Mouse (Mus musculus): ENCODE data around the gene Tmcc3.
A peak's percentile ranks its signal among the peaks of the same experiment; 100 is the strongest.

Gene Tmcc3

GRCm38 (mm10) chr10:94413770-94414651 lies 102.3 kb downstream of the Tmcc3 start:
- DNase-seq (ENCODE audit: low read depth in 1 of 2, low spot score in 2 of 2): no peak

DNA sequence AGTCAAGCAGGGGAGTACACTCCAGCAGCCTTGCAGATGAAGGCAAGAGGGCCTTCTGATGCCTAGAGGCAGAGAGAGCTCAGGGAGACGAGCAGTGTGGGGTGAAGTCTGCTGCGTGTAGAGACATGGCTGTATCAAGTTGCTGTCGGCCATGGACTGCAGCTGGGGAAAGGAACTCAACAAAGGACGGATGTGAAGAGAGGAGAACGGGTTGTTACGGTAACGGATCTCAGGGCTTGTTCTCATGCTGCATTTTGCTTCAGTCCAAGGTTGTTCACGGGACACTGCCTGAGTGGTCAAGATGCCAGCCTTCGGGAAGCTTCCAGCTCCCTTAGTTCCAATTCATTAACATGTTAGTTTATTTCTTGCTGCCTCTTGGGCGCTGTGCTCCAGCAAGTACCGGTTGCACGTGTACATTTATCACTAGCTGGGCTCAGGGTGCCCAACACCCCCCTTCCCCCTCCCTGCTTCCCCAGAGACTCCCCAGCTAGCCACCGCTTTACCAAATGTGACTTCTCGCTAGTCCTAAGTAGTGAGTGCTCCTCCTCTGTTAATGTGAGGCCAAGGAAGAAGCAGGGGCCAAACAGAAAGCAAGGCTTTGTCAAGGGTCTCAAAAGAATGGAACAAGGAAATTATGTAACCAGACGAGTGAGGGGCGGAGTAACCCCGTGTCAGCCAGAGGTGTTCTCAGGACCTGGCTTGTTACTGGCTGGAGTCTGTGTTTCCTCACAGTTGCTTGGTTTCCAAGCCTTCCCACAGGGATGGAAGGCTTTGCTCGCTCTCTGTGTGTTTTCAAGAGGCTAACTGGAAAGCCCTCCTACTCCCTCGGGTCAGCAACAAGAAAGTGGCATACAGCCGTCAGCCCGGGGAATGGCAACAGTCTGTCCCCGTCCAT lies 104.4 kb downstream of the Tmcc3 start:
- DNase-seq (ENCODE audit: low read depth in 1 of 2, low spot score in 2 of 2): no peak

- no peak for DNase-seq (ENCODE audit: low read depth in 1 of 2, low spot score in 2 of 2)
Observed at GRCm38 (mm10) chr10:94417643-94418042, 105.9 kb downstream of the Tmcc3 start.

DNA sequence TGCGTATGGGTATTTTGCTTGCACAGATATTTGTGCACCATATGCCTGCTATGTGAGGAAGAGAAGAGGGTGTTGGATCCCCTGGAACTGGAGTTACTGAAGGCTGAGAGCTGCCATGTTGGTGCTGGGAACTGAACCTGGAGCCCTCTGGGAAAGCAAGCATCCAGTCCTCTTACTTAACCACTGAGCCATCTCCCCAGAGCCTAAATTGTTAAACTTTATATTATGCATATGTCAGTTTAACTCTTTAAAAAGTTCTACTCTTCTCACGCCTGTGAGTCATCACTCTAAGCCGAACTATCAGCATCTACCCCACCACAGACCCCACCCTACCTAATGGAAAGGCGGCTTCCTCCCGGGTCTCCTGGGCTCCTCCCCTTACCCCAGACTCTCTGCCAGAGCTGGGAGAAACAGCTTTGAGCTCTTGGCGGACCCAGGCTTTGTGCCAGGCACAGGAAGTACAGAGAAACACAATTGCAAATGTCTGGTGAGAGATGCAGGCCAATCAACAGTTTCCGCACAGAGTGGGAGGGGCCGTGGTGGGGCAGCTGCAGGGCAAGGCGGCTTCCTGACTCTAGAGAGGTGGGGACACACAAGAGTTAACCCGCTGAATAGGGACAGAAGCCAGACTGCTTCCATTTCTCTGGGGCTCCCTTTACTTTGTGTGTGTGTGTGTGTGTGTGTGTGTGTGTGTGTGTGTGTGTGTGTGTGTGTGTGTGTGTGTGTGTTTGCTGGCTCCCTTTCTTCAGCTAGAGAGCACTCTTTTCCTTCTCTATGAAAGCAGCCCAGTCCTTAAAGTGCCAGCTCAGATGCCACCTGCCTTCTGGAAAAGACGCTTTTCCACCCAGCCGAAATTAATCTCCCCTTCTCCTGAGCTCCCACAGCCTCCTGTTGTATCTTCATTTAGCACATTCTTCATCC lies 114.5 kb downstream of the Tmcc3 start:
- DNase-seq (ENCODE audit: low read depth in 1 of 2, low spot score in 2 of 2): peak; percentile 21 to 38

GRCm38 (mm10) chr10:94426921-94427270 lies 115.1 kb downstream of the Tmcc3 start:
- DNase-seq (ENCODE audit: low read depth in 1 of 2, low spot score in 2 of 2): no peak

DNA sequence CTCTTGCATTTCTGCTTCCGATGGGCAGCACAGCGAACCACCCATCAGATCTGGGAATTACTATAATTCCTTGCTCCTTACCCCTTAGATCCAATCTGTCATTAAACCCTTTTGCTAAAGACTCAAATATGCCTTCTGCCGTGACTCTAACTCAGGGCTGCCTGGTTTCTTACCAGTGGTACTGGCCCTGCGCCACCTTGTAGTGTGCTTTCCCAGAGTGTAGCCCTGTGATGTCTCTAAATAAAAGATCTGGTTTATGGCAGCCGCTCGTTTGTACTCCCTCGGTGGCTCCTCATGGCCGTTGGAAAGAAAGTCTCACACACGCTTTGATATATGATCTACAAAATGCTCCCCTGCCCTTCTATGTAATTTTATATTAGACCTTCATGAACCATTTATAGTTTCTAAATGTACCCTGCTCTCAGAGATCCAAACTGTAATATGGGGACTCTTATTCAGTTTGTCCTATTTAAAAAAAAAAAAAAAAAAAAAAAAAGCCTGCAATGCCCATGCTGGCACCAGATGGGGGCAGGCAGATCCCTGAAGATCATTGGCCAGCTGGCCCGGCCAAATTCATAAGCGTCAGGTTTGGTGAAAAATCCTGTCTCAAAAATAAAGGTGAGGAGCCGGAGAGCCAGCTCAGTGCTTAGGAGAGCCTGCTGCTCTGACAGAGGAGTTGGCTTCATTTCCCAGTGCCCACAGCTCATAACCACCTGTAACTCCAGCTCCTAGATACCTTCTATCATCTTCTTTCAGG lies 116.6 kb downstream of the Tmcc3 start:
- no peak for DNase-seq (ENCODE audit: low read depth in 1 of 2, low spot score in 2 of 2)

DNA sequence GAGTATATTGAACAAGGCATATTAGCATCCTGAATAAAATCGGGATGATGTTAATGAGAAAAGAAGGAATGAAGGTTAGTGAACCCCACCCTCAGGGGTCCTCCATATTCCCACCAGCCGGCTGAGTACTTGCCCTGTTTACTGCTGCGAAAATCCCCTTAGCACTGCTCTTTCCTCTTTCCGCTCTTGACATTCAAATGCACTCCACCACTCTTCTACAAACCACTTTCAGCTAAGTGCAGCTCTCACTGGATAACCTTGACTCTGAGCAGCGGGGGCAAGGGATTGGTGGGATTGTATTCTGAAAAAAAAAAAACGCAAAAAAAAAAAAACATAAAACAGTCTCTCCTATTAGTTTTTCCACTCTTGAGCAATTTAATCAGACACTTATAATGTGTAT lies 118.8 kb downstream of the Tmcc3 start:
- no peak for DNase-seq (ENCODE audit: low read depth in 1 of 2, low spot score in 2 of 2)

DNA sequence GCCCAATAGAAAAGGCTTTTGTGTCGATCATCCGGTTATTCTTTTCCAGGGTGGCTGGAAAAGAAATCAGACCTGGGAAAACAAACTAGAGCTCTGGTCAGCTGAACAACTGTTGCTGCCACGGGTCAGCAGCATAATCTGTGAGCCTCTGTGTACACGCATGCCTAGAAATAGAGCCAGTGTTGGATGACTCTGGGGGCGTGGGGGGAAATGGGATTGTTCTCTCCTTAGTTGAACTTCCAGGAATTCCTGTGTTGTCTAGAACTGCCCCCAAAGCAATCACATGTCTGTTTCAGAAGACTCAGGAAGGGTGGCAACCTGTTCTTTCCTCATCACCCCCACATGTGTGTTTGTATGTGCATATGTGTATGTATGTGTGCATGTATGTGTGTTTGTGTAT lies 121.2 kb downstream of the Tmcc3 start:
- DNase-seq (ENCODE audit: low read depth in 1 of 2, low spot score in 2 of 2): no peak

DNA sequence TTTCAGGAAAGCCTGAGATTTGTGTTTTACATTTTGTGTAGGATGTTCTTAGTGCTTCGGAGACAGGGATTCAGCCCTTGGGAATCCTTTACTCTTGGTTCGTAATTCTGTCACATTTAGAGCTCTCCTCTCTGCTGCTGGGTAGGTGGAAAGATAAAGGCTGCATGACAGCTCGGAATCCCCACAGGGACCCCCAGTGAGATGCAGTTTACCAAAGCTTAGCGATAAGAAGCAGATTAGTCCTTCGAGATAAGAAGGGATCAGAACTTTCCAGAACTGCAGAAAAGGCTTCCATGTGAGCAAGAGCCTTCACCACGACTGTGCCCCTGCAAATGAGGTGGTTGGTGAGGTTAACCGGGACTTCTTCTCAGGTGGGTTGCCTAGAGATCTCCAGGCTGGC lies 122.2 kb downstream of the Tmcc3 start:
- no peak for DNase-seq (ENCODE audit: low read depth in 1 of 2, low spot score in 2 of 2)

DNA sequence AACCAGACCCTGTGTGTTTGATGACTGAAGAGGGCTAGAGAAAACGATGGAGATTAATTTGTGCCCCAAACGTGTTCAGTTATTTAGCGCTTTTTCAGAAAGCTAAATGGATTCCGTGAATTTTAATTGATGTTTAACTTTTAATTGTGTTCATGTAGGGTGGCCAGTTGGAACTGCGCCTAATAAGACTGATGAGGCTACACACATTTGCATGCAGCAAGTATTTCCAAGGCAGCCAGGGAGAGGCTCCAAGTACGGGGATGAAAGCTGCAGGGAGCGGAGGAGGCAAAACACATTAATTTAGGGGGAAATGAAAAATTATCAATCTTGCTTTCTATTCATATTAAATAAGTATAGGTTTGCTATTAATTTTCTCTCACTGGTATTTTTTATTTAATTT lies 131.0 kb downstream of the Tmcc3 start:
- DNase-seq (ENCODE audit: low read depth in 1 of 2, low spot score in 2 of 2): no peak

DNA sequence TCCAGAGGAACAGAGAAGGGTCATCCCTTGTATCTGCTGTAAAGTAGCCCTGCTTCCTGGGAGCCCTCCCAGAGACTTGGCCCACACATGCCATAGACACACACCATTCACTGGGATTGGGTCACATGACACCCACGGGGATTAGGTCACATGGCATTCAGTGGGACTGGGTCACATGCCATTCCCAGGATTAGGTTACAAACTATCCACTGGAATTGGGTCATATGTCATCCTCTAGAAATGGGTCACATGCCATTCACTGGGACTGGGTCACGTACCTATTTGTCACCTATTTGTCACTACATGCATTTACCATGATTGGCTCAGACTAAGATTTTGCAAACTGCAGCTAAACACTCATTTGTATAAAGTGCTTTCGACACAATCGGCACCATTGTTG lies 131.7 kb downstream of the Tmcc3 start:
- no peak for DNase-seq (ENCODE audit: low read depth in 1 of 2, low spot score in 2 of 2)

DNA sequence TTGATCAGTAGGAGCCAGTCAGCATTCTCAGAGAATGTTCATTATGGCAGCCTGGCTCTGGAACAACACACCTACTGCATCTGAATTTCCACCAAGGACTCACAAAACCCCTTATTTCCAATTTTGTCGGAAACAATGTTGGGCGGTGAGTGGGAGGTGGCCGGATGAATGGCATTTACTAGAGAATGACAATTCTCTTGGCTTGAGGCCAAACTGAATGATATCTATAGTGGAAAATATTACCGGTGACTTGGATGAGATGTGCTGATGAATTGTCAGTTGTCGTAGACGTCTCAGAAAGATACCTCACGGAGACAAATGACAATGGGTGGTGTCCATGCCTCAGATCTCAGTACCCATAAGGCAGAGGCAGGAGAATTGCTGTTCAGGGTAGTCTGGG lies 133.4 kb downstream of the Tmcc3 start:
- no peak for DNase-seq (ENCODE audit: low read depth in 1 of 2, low spot score in 2 of 2)

GRCm38 (mm10) chr10:94446379-94447008 lies 134.7 kb downstream of the Tmcc3 start:
- no peak for DNase-seq (ENCODE audit: low read depth in 1 of 2, low spot score in 2 of 2)

GRCm38 (mm10) chr10:94449676-94450075 lies 137.9 kb downstream of the Tmcc3 start:
- DNase-seq (ENCODE audit: low read depth in 1 of 2, low spot score in 2 of 2): no peak

DNA sequence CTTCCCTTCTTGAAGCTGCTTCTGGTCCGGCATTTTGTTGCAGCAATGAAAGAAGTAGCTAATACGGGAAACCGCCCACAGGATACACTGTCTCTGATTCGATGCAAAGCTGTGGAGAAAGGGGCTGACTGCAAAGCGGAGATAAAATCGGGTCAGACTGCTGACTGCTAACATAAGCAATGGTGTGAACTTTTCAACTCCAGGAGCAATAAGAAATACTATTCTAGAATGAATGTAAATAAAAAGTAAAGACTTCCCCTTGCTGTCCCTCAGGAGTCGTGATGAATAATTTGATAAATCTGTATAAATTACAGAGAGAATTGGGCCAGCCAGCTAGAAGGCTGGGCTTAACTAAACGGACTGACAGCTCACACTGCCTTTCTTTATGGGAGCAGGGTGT lies 139.0 kb downstream of the Tmcc3 start:
- DNase-seq (ENCODE audit: low read depth in 1 of 2, low spot score in 2 of 2): no peak

- DNase-seq (ENCODE audit: low read depth in 1 of 2, low spot score in 2 of 2): no peak
Observed at GRCm38 (mm10) chr10:94457454-94457853, 145.7 kb downstream of the Tmcc3 start.

DNA sequence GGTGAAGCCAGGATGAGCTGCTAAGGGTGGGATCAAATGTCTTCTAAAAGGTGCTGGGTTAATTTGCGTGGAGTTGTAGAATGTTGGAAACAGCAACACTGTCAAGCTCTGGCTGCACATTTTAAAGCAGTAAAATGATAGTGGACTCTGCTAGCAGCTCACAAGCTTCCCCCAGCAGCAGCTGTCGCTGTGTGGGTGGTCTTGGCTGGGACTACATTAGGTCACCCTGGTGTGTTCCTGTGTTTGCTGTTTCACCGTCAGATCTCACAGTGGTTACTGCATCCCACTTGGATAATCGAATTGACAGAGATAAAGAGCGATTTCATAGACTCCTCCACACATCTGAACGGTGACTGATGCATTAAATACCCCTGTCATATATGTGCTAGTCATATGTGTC lies 146.9 kb downstream of the Tmcc3 start:
- no peak for DNase-seq (ENCODE audit: low read depth in 1 of 2, low spot score in 2 of 2)

DNA sequence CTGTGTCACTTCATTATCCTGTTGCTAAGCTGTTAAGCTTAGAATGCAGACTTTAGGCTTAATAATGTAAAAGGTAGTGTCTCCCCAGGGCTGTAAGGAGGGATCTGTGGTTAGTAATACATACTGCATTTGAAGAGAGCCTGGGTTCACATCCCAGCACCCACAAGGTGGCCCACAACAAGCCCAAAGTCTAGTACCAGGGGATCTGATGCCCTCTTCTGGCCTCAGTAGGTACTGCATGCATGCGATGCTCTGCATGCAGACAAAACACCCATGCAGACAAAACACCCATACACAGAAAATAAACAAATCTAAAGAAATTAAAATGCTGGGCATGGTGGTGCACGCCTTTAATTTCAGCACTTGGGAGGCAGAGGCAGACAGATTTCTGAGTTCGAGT lies 149.6 kb downstream of the Tmcc3 start:
- DNase-seq (ENCODE audit: low read depth in 1 of 2, low spot score in 2 of 2): no peak

GRCm38 (mm10) chr10:94461871-94462270 lies 150.1 kb downstream of the Tmcc3 start:
- DNase-seq (ENCODE audit: low read depth in 1 of 2, low spot score in 2 of 2): no peak
